Mouse (Mus musculus) heart, postnatal 10 days (tissue): ENCODE data around the gene Myl6b. TPM values are rescaled to one million over a fixed set of nuclear protein-coding genes. Genes with fewer than 3 reads are reported as not detected.

Experiments used
- DNase-seq, 2 experiments: peaks; one replicate each; pipeline ENCODE4 v3.0.0; 2021
- intact Hi-C: fragments of 180-260 bp; cut with DNase I; formaldehyde crosslinking; loops from one replicate; pipeline ENCODE4 v1.15.1; 2025
- microRNA-seq, 2 experiments: library from miRNA; unstranded; fragments of <30 nt; microRNA quantifications; one replicate each; pipeline ENCODE4 v1.2.0; 2022
- total RNA-seq, 2 experiments: library from RNA; stranded (reverse); gene quantifications; 2 replicates each; pipeline ENCODE4 v1.2.3; 2021

Myl6b gene
- total RNA-seq, 2 experiments from 2014 or later: 4.1 to 4.5 TPM

DNA sequence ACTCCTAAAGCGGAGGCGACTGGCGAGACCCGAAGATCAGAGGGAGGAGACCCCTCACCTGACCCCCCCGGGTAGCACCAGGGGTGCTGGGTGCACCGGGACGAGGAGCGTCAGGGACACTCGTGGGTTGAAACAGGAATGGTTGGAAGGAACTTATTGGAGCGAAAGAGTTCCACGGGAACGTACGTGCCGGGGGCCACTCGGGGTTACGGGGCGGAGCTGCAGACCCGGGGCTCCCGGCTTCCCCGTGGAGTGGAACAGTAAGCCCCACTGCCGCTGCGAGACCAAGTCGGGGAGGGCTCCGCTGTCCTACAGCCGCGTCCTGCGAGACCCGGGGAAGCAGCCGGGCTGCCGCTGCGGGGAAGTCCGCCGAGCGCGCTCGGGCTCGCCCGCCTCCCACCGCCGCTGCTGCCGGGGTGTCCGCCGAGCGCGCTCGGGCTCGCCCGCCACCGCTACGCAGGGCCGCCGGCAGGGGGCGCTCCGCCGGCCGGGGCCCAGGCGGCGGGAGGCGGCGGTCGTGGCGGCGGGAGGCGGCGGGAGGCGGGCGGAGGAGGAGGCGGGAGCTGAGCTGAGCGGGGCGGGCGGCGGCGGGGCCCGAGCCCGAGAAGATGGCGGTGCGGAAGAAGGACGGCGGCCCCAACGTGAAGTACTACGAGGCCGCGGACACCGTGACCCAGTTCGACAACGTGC lies 39.6 kb downstream of the Myl6b start, which contains the start of gene Smarcc2:
TSS of gene Smarcc2 (plus strand) at position 530 of the 690 bp plus-strand sequence.
- intact Hi-C loops: loop anchor here (1.0 to 2.0 kb wide), 3 partner anchors 34 to 87 kb away; no protein-coding TSS in a partner anchor
- peak; percentile 86 to 91 for DNase-seq

DNA sequence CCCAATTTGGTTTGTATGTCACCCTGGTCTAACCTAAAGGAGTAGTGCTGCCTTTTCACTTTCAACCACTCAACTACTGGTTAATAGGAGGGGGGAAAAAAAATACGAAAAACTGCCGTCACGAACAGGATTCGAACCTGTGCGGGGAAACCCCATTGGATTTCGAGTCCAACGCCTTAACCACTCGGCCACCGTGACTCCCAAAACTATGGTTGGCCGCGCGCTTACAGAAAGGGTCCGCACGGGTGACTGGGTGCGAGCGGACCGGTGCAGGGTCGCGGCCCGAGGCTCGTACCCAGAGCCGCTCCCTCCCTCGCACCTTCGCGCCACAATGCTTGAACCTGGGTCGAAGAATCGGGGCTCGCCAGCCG lies 40.2 kb downstream of the Myl6b start:
- intact Hi-C loops: loop anchor here (2.0 kb wide), 2 partner anchors 34 to 76 kb away; no protein-coding TSS in a partner anchor
- peak; percentile 94 to 97 for DNase-seq

DNA sequence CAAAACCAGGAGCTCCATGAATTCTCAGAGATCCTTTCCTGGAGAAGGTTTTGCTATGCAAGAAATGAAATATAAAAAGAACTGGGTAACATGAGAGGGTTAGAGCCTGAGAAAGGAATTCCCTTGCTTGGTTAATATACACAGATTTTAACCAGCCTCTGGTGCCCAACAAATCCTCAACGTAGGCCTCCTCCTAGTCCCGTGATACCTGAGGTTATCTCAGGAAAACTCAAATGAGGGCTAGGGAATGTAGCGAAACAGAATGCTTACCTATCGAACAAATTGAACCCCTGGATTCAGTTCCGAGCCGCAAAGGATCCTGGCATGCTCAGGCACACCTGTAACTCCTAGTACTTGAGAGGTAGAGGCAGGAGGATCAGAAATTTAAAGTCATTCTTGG lies 40.8 kb downstream of the Myl6b start:
- DNase-seq: no peak
- intact Hi-C loops: loop anchor here (2.0 kb wide), 2 partner anchors 35 to 77 kb away; no protein-coding TSS in a partner anchor

DNA sequence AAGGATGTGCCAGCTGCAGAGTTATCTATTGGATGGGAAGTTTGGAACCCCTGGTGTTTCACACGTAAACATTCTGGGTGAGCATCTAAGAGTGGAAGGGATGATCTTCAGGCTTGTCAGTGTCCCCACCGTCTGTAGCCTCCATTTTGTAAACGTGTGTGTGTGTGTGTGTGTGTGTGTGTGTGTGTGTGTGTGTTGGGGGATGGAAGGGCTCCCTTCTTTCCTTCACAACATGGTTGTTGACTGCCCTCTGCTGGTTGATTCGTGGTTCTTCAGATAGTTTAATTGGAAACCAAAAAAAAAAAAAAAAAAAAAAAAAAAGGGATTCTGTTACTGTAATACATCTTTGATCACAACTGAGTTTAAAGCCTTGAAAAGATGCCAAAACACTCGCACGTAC lies 43.2 kb downstream of the Myl6b start:
- DNase-seq: peak; percentile 78 to 89
- intact Hi-C loops: loop anchor here (1.0 kb wide), 2 partner anchors 46 to 120 kb away; no protein-coding TSS in a partner anchor

DNA sequence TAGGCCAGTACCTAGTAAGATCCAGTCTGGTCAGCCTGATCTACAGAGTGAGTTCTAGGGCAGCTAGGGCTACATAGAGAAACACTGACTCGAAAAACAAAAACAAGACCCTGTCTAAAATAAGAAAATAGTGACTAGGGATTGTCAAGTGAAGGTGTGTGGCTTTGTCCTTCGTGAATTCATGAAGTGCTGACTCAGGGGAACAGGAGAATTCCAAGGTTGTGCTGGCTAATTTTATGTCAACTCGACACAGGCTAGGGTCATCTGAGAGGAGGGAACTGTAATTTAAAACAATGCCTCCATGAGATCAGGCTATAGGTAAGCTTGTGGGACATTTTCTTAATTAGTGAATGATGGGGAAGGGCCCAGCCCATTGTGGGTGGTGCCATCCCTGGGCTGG lies 44.0 kb downstream of the Myl6b start:
- intact Hi-C loops: no loop called here
- no peak for DNase-seq

DNA sequence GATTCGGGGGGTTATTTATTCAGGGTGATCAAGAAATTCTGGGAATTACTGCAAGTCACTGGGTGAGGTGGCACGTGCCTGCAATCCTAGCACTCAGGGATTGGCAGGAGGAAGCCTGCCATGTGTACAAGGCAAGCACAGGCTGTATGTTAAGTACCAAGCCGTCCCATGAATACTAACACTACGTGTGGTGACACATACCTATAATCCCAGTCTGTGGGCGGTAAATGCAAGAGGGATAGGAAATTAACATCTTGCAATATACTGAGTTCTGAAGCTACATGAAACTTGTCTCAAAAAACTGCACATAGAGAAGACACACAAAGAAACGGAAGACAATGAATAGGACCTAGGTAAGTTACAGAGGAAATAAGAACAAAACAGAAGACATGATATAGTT lies 47.5 kb downstream of the Myl6b start:
- no peak for DNase-seq
- intact Hi-C loops: no loop called here

DNA sequence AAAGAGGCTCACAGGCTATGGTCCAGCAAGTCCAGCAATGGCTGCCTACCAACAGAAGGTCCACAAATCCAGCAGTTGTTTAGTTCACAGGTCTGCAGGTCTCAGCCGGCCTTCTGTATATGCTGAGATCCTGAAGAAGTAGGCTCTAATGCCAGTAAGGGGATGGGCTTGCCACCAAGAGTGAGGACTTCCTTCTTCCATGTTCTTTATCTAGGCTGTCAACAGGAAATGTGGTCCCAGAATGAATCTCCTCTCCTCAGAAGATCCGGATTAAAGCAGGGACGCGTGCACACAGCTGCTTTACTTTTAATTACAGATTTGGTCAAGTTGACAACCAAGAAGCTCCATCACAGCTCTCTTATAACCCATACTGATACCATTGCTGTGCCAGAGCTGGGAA lies 53.1 kb downstream of the Myl6b start:
- DNase-seq: no peak
- intact Hi-C loops: no loop called here

DNA sequence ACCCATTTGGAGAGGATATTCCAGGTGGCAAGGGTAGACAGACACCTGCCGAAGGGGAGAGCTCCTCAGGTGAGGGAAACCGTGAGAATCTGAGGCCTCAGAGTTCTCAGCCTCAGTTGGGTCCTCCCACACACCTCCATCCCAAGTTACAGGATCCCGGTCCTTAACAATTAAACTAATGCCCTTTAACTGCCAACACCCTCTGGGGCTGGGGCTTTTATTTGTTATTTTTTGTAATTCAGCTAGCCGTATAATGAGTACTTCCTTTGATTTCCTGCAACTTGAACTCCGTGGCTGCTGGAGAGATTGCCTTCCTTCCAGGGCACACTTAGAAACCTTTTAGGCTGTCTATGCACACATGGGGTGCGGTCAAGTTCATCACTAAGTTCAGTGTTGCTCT lies 54.1 kb downstream of the Myl6b start:
- intact Hi-C loops: no loop called here
- DNase-seq: no peak

Small RNA genes within 50 kb of the gene (microRNA-seq; reads per million reads assigned to microRNA genes)
- 0.24 to 0.35 reads per million in 2 experiments for gene Mir6916
- gene Mir8105: 0.47 to 0.70 reads per million in 2 experiments

Other genes with a start within 250 kb of the Myl6b start
- gene Apon, start 244.6 kb downstream of the Myl6b start, total RNA-seq: under 1 TPM in 1 of 2 experiments, not detected in 1; 0.20 TPM
- gene Apof, start 230.0 kb downstream of the Myl6b start, total RNA-seq: not detected
- gene Stat2, start 228.1 kb downstream of the Myl6b start, total RNA-seq: 10 to 100 TPM; 10.0 to 11.5 TPM
- gene Il23a, start 199.9 kb downstream of the Myl6b start, total RNA-seq: under 1 TPM; 0.50 to 0.87 TPM
- gene Pan2, start 195.3 kb downstream of the Myl6b start, total RNA-seq: 10 to 100 TPM; 16.5 to 17.5 TPM
- gene Cnpy2, start 176.2 kb downstream of the Myl6b start, total RNA-seq: 10 to 100 TPM; 78.3 to 95.1 TPM
- gene Cs, start 161.0 kb downstream of the Myl6b start, total RNA-seq: 1,000 to 10,000 TPM; 1,017 to 1,070 TPM
- 100 to 1,000 TPM; 156 to 159 TPM for gene Coq10a, start 129.7 kb downstream of the Myl6b start, total RNA-seq
- gene Ankrd52, start 121.6 kb downstream of the Myl6b start, total RNA-seq: 10 to 100 TPM; 43.1 to 43.7 TPM
- gene Slc39a5, start 97.5 kb downstream of the Myl6b start, total RNA-seq: not detected
- 10 to 100 TPM; 42.5 to 44.7 TPM for gene Nabp2, start 87.2 kb downstream of the Myl6b start, total RNA-seq
- 10 to 100 TPM; 24.0 to 24.8 TPM for gene Rnf41, start 87.0 kb downstream of the Myl6b start, total RNA-seq
- gene Smarcc2, start 39.4 kb downstream of the Myl6b start, total RNA-seq: 10 to 100 TPM; 83.6 to 95.9 TPM
- gene Myl6, start 4.5 kb downstream of the Myl6b start, total RNA-seq: 100 to 1,000 TPM; 500 to 506 TPM
- gene Esyt1, start 27.2 kb upstream of the Myl6b start, total RNA-seq: 10 to 100 TPM; 28.5 to 29.9 TPM
- gene Zc3h10, start 49.1 kb upstream of the Myl6b start, total RNA-seq: 10 to 100 TPM in 1 of 2 experiments, 1 to 10 TPM in 1; 9.8 to 10.1 TPM
- 1,000 to 10,000 TPM; 2,064 to 2,152 TPM for gene Rpl41, start 50.6 kb upstream of the Myl6b start, total RNA-seq
- gene Pa2g4, start 67.3 kb upstream of the Myl6b start, total RNA-seq: 10 to 100 TPM; 60.0 to 64.4 TPM
- gene Erbb3, start 91.0 kb upstream of the Myl6b start, total RNA-seq: 1 to 10 TPM; 7.7 to 8.6 TPM
- gene Rps26, start 128.1 kb upstream of the Myl6b start, total RNA-seq: 100 to 1,000 TPM; 395 TPM
- gene Ikzf4, start 147.3 kb upstream of the Myl6b start, total RNA-seq: 1 to 10 TPM; 1.8 to 2.0 TPM
- gene Suox, start 175.4 kb upstream of the Myl6b start, total RNA-seq: 10 to 100 TPM; 14.4 to 16.3 TPM
- gene Rab5b, start 197.6 kb upstream of the Myl6b start, total RNA-seq: 10 to 100 TPM; 74.3 to 78.1 TPM
- 1 to 10 TPM; 2.1 to 2.2 TPM for gene Pmel, start 205.5 kb upstream of the Myl6b start, total RNA-seq
- gene Cdk2, start 206.3 kb upstream of the Myl6b start, total RNA-seq: 10 to 100 TPM; 30.6 to 36.4 TPM
- 10 to 100 TPM; 10.3 to 11.9 TPM for gene Dgka, start 246.2 kb upstream of the Myl6b start, total RNA-seq
- gene Pym1, start 249.2 kb upstream of the Myl6b start, total RNA-seq: 10 to 100 TPM; 14.5 to 18.4 TPM